Mouse (Mus musculus) forebrain, embryonic 11.5 days (tissue): ENCODE results near the gene Tex13a. TPM values are rescaled to one million over a fixed set of nuclear protein-coding genes. Genes with fewer than 3 reads are reported as not detected.

Experiments used
- ATAC-seq: fragments of 200-750 bp; cut with Nextera tagmentation; replicated peaks from 2 replicates; pipeline ENCODE4 v1.8.0; 2017; ENCODE audit warnings: moderate TSS enrichment; ENCODE audit not compliant: low FRiP score
- DNase-seq: peaks from one replicate; pipeline ENCODE4 v3.0.0-alpha.2; 2017; ENCODE audit warnings: low spot score
- H3K27ac ChIP-seq: fragments of 300-500 bp; sonication (generic); 2 replicates; pipeline ENCODE4 v1.5.1; 2014; ENCODE audit warnings: low read depth, low read length
- H3K27me3 ChIP-seq: fragments of 300-500 bp; sonication (generic); 2 replicates; pipeline ENCODE4 v1.6.1; 2014; ENCODE audit warnings: mild to moderate bottlenecking, low read length, mixed read lengths; ENCODE audit not compliant: control insufficient read depth, insufficient read depth
- H3K36me3 ChIP-seq: fragments of 300-500 bp; sonication (generic); 2 replicates; pipeline ENCODE4 v1.6.1; 2014; ENCODE audit warnings: mild to moderate bottlenecking, low read length, moderate library complexity, mixed read lengths; ENCODE audit not compliant: control insufficient read depth, insufficient read depth
- H3K4me1 ChIP-seq: fragments of 300-500 bp; sonication (generic); replicated peaks from 2 replicates; pipeline ENCODE4 v1.6.1; 2014; ENCODE audit warnings: low read length, mixed read lengths; ENCODE audit not compliant: control insufficient read depth, insufficient read depth
- H3K4me2 ChIP-seq: fragments of 300-500 bp; sonication (generic); 2 replicates; pipeline ENCODE4 v1.6.1; 2014; ENCODE audit warnings: low read depth, mild to moderate bottlenecking, low read length, moderate library complexity, mixed read lengths; ENCODE audit not compliant: severe bottlenecking
- H3K4me3 ChIP-seq: fragments of 300-500 bp; sonication (generic); 2 replicates; pipeline ENCODE4 v1.5.1; 2014; ENCODE audit warnings: low read depth, low read length
- H3K9ac ChIP-seq: fragments of 300-500 bp; sonication (generic); 2 replicates; pipeline ENCODE4 v1.6.1; 2014; ENCODE audit warnings: low read length
- H3K9me3 ChIP-seq: fragments of 300-500 bp; sonication (generic); 2 replicates; pipeline ENCODE4 v1.6.1; 2016; ENCODE audit warnings: low read length, mixed read lengths; ENCODE audit not compliant: control insufficient read depth
- WGBS: fragments of 180-500 bp; shearing (Covaris S2); extraction: QIAGEN DNeasy Blood & Tissue Kit; methylation state at CpG from one replicate; pipeline ENCODE4 v1.1.7; 2014; 5-methylcytosine and 5-hydroxymethylcytosine counted together
- polyA plus RNA-seq: library from polyadenylated mRNA; unstranded; fragments of >200 nt; fragmentation: Nextera tagmentation; extraction: Ambion mirVana; gene quantifications from 2 replicates; pipeline ENCODE4 v1.2.1, GENCODE M21; 2014

The Tex13a gene
- not detected in 2 replicates for polyA plus RNA-seq

DNA sequence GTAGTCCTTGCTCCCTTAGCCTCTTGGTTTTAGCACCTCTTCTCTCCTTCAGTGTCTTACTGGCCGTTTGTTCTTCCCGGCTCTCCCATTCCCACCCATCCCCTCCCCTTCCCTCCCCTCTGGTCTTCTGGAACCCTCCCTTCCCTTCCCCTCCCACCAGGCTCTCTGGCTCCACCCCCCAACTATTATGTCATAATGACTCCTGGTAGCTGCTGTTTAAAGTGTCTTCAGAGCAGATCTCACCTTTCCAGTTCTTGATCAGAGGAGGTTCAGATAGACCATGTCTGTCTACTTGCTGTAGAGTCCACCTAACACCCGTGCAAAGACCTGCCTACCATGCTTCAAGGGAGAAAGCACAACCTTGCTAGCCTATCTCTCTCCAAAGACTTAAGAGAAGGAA, at the start of gene Tex13a:
Gene Tex13a, minus strand, starts transcription at position 101 of the 400 bp plus-strand sequence.
- no peaks in the 10 kb centered on the region for H3K36me3 ChIP-seq
- H3K9ac ChIP-seq: no peak within 1 kb of the TSS
- ATAC-seq (no peak), DNase-seq (no peak)
- no peak within 1 kb of the TSS for H3K4me3 ChIP-seq
- H3K9me3 ChIP-seq: no peaks in the 10 kb centered on the region
- H3K27me3 ChIP-seq: no peaks in the 10 kb centered on the region
- H3K4me2 ChIP-seq: no peak within 1 kb of the TSS
- H3K27ac ChIP-seq: no peak within 1 kb of the TSS
- 79% methylated on average over 3 of the region's 3 CpGs for WGBS
- H3K4me1 ChIP-seq: no peaks in the 10 kb centered on the region

DNA sequence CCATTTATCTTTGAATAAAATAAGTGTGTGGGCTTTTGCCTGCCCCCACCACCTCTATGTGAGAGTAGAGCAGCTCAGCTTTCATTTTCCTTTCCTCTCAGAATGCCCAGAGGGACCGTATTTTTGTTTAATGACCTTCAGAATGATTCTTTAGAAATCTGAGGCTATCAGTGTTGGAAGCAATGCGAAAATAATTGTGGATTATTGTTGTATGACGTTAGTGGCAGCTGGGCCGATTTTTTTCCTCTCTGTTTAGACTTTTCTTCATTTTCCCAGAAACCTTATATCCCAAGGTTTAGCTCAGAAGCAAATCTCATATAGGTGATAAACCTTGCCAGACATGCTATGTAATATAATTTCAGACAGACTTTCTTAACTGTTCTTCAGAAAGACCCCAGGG, 25.2 kb upstream of the Tex13a start:
- H3K4me2 ChIP-seq: no peak overlapping the region
- H3K4me1 ChIP-seq: no peaks in the 10 kb centered on the region
- no peak overlapping the region for H3K27ac ChIP-seq
- WGBS: 76% methylated on average over 4 of the region's 4 CpGs
- ATAC-seq: no peak
- no peaks in the 10 kb centered on the region for H3K36me3 ChIP-seq
- no peak overlapping the region for H3K9ac ChIP-seq
- DNase-seq: no peak
- H3K9me3 ChIP-seq: no peaks in the 10 kb centered on the region
- no peaks in the 10 kb centered on the region; the same call in 1 of the 2 replicates for H3K27me3 ChIP-seq
- H3K4me3 ChIP-seq: no peak overlapping the region

DNA sequence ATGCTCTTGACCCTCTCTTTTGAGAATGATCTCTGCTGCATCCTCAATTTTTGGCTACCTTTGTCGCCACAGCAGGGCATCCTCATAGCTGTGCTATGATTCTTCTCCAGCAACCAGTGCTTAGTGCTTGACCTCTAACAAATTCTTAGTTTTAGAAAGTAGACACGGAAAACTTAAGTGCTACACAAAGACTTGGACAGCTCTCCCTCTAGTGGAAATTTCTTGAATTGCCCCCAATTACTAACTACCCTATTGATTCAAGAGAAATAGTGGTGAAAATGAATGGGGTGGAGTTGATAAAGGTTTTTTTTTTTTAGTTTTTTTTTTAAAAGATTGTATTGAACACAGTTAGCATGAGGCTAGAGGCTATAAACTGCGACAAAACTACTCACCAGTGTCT, 39.2 kb downstream of the Tex13a start:
- Histone ChIP-seq H3K27ac (no peak overlapping the region), H3K4me2 (no peak overlapping the region), H3K27me3 (no peaks in the 10 kb centered on the region), H3K9me3 (no peaks in the 10 kb centered on the region), H3K4me1 (no peaks in the 10 kb centered on the region), H3K9ac (no peak overlapping the region), H3K4me3 (no peak overlapping the region), H3K36me3 (no peaks in the 10 kb centered on the region)
- DNase-seq (no peak), ATAC-seq (no peak)
- 19% methylated on average over 3 of the region's 3 CpGs for WGBS
